Mouse (Mus musculus) hindbrain, embryonic 12.5 days (tissue): ENCODE results near the gene Slc7a1. TPM values are rescaled to one million over a fixed set of nuclear protein-coding genes. Genes with fewer than 3 reads are reported as not detected.
"Not testable (repeated sequence)": the region's sequence is repeated elsewhere in the genome, so short reads cannot be mapped to it uniquely, and the experiment has no call there.

Source experiments
- ATAC-seq: fragments of 200-750 bp; cut with Nextera tagmentation; 2 replicates; pipeline ENCODE4 v1.8.0; 2017; ENCODE audit warnings: moderate TSS enrichment; ENCODE audit not compliant: low FRiP score
- H3K27ac ChIP-seq: fragments of 300-500 bp; sonication (generic); 2 replicates; pipeline ENCODE4 v1.5.1; 2016; ENCODE audit warnings: mild to moderate bottlenecking
- H3K27me3 ChIP-seq: fragments of 300-500 bp; sonication (generic); 2 replicates; pipeline ENCODE4 v1.6.1; 2016; ENCODE audit warnings: mild to moderate bottlenecking
- H3K36me3 ChIP-seq: fragments of 300-500 bp; sonication (generic); 2 replicates; pipeline ENCODE4 v1.6.1; 2016; ENCODE audit warnings: mild to moderate bottlenecking
- H3K4me1 ChIP-seq: fragments of 300-500 bp; sonication (generic); 2 replicates; pipeline ENCODE4 v1.6.1; 2016
- H3K4me2 ChIP-seq: fragments of 300-500 bp; sonication (generic); replicated peaks from 2 replicates; pipeline ENCODE4 v1.6.1; 2016; ENCODE audit warnings: mild to moderate bottlenecking
- H3K4me3 ChIP-seq: fragments of 300-500 bp; sonication (generic); 2 replicates; pipeline ENCODE4 v1.5.1; 2016; ENCODE audit warnings: mild to moderate bottlenecking
- H3K9ac ChIP-seq: fragments of 300-500 bp; sonication (generic); 2 replicates; pipeline ENCODE4 v1.6.1; 2016; ENCODE audit warnings: mild to moderate bottlenecking, moderate library complexity
- H3K9me3 ChIP-seq: fragments of 300-500 bp; sonication (generic); replicated peaks from 2 replicates; pipeline ENCODE4 v1.6.1; 2016; ENCODE audit warnings: mild to moderate bottlenecking
- WGBS: fragments of 180-500 bp; shearing (Covaris S2); methylation state at CpG from one replicate; pipeline ENCODE4 v1.1.7; 2016; 5-methylcytosine and 5-hydroxymethylcytosine counted together
- polyA plus RNA-seq: library from polyadenylated mRNA; unstranded; fragments of >200 nt; fragmentation: Nextera tagmentation; extraction: Ambion mirVana; gene quantifications from 2 replicates; pipeline ENCODE4 v1.2.1, GENCODE M21; 2016

Gene Slc7a1
- polyA plus RNA-seq, 1 experiment from 2014 or later, result 15.4 TPM

GRCm38 (mm10) chr5:148331926-148332621 lies 67.6 kb downstream of the Slc7a1 start:
- no peak; the same call in none of the 2 replicates for ATAC-seq
- H3K27ac ChIP-seq, result no peak overlapping the region
- H3K4me3 ChIP-seq, result no peak overlapping the region
- H3K4me2 ChIP-seq, result no peak overlapping the region
- H3K27me3 ChIP-seq, result no peaks in the 10 kb centered on the region
- WGBS, result 88% methylated on average over 18 of the region's 18 CpGs
- H3K36me3 ChIP-seq, result 0 out of 2 replicates have a peak, but pooled peaks cover 3% of the 10 kb centered on the region
- H3K9me3 ChIP-seq, result no peaks in the 10 kb centered on the region
- 0 out of 2 replicates have a peak, but pooled peaks cover 5% of the 10 kb centered on the region for H3K4me1 ChIP-seq
- no peak overlapping the region for H3K9ac ChIP-seq

GRCm38 (mm10) chr5:148331229-148331776 lies 68.4 kb downstream of the Slc7a1 start:
- Histone ChIP-seq H3K4me1 (0 out of 2 replicates have a peak, but pooled peaks cover 5% of the 10 kb centered on the region), H3K4me2 (no peak overlapping the region), H3K9ac (no peak overlapping the region), H3K27ac (no peak overlapping the region), H3K4me3 (no peak overlapping the region), H3K27me3 (no peaks in the 10 kb centered on the region), H3K9me3 (no peaks in the 10 kb centered on the region), H3K36me3 (0 out of 2 replicates have a peak, but pooled peaks cover under 1% of the 10 kb centered on the region)
- no peak for ATAC-seq
- 90% methylated on average over 11 of the region's 11 CpGs for WGBS

- H3K27ac ChIP-seq, result no peak overlapping the region
- ATAC-seq, result no peak
- H3K4me2 ChIP-seq, result no peak overlapping the region
- no peak overlapping the region for H3K4me3 ChIP-seq
- no peak overlapping the region for H3K9ac ChIP-seq
- H3K27me3 ChIP-seq, result no peaks in the 10 kb centered on the region
- 91% methylated on average over 3 of the region's 3 CpGs for WGBS
- no peaks in the 10 kb centered on the region for H3K9me3 ChIP-seq
- 0 out of 2 replicates have a peak, but pooled peaks cover 5% of the 10 kb centered on the region for H3K4me1 ChIP-seq
- H3K36me3 ChIP-seq, result no peaks in the 10 kb centered on the region
Observed at GRCm38 (mm10) chr5:148328982-148329381, 70.7 kb downstream of the Slc7a1 start.

- H3K4me1 ChIP-seq, ATAC-seq, H3K36me3 ChIP-seq, H3K9me3 ChIP-seq, H3K27ac ChIP-seq, H3K4me2 ChIP-seq, H3K9ac ChIP-seq, H3K27me3 ChIP-seq, H3K4me3 ChIP-seq: not testable (repeated sequence)
- WGBS, result 96% methylated on average over 9 of the region's 9 CpGs
Observed at GRCm38 (mm10) chr5:148326295-148326694, 73.4 kb downstream of the Slc7a1 start.

GRCm38 (mm10) chr5:148325317-148325885 lies 74.3 kb downstream of the Slc7a1 start:
- Histone ChIP-seq H3K4me2 (no peak overlapping the region), H3K27me3 (no peaks in the 10 kb centered on the region), H3K9me3 (no peaks in the 10 kb centered on the region), H3K36me3 (no peaks in the 10 kb centered on the region), H3K4me1 (no peaks in the 10 kb centered on the region), H3K4me3 (no peak overlapping the region), H3K27ac (no peak overlapping the region), H3K9ac (no peak overlapping the region)
- WGBS, result 46% methylated on average over 4 of the region's 4 CpGs
- ATAC-seq, result no peak

- WGBS, result 95% methylated on average over 5 of the region's 5 CpGs
- no peaks in the 10 kb centered on the region for H3K9me3 ChIP-seq
- ATAC-seq, result no peak
Observed at GRCm38 (mm10) chr5:148314931-148315330, 84.8 kb downstream of the Slc7a1 start.

GRCm38 (mm10) chr5:148312443-148312842 lies 87.3 kb downstream of the Slc7a1 start:
- H3K27ac ChIP-seq, result no peak overlapping the region
- no peak overlapping the region for H3K4me3 ChIP-seq
- H3K27me3 ChIP-seq, result no peaks in the 10 kb centered on the region
- H3K36me3 ChIP-seq, result peaks cover 12% of the 10 kb centered on the region
- H3K4me1 ChIP-seq, result no peaks in the 10 kb centered on the region
- H3K9ac ChIP-seq, result no peak overlapping the region
- ATAC-seq, result no peak
- no peak overlapping the region for H3K4me2 ChIP-seq
- WGBS, result 68% methylated on average over 2 of the region's 2 CpGs
- H3K9me3 ChIP-seq, result no peaks in the 10 kb centered on the region

More at GRCm38 (mm10) chr5:148314931-148315330, 84.8 kb downstream of the Slc7a1 start:
- H3K4me3 ChIP-seq, result no peak overlapping the region
- H3K4me1 ChIP-seq, result no peaks in the 10 kb centered on the region
- no peak overlapping the region for H3K9ac ChIP-seq
- H3K4me2 ChIP-seq, result no peak overlapping the region
- peaks cover 9% of the 10 kb centered on the region for H3K36me3 ChIP-seq
- no peaks in the 10 kb centered on the region for H3K27me3 ChIP-seq
- no peak overlapping the region for H3K27ac ChIP-seq

- 75% methylated on average over 10 of the region's 10 CpGs for WGBS
- no peaks in the 10 kb centered on the region for H3K4me1 ChIP-seq
- H3K4me3 ChIP-seq, result no peak overlapping the region
- no peaks in the 10 kb centered on the region for H3K9me3 ChIP-seq
- ATAC-seq, result no peak
- H3K27me3 ChIP-seq, result no peaks in the 10 kb centered on the region
- no peak overlapping the region for H3K9ac ChIP-seq
- H3K36me3 ChIP-seq, result peaks cover 18% of the 10 kb centered on the region
- H3K27ac ChIP-seq, result no peak overlapping the region
- no peak overlapping the region for H3K4me2 ChIP-seq
Observed at GRCm38 (mm10) chr5:148310790-148311189, 88.9 kb downstream of the Slc7a1 start.

GRCm38 (mm10) chr5:148304112-148304511 lies 95.6 kb downstream of the Slc7a1 start:
- 94% methylated on average over 2 of the region's 2 CpGs for WGBS
- Histone ChIP-seq H3K4me2 (no peak overlapping the region), H3K36me3 (peaks cover 30% of the 10 kb centered on the region), H3K27ac (no peak overlapping the region), H3K9me3 (no peaks in the 10 kb centered on the region), H3K4me1 (no peaks in the 10 kb centered on the region), H3K9ac (no peak overlapping the region), H3K4me3 (no peak overlapping the region), H3K27me3 (no peaks in the 10 kb centered on the region)
- ATAC-seq, result no peak

- H3K9ac ChIP-seq, result no peak overlapping the region
- H3K36me3 ChIP-seq, result peaks cover 27% of the 10 kb centered on the region
- H3K4me2 ChIP-seq, result 0 out of 2 replicates have a peak overlapping the region, but pooled peaks have one; percentile 3
- H3K4me1 ChIP-seq, result no peaks in the 10 kb centered on the region
- no peak overlapping the region for H3K27ac ChIP-seq
- 82% methylated on average over 11 of the region's 11 CpGs for WGBS
- H3K9me3 ChIP-seq, result no peaks in the 10 kb centered on the region
- H3K27me3 ChIP-seq, result no peaks in the 10 kb centered on the region
- ATAC-seq, result no peak
- H3K4me3 ChIP-seq, result peak overlapping the region; percentile 8; the same call in 1 of the 2 replicates
Observed at GRCm38 (mm10) chr5:148302968-148303367, 96.7 kb downstream of the Slc7a1 start.

GRCm38 (mm10) chr5:148293346-148293745 lies 106.4 kb downstream of the Slc7a1 start:
- no peak overlapping the region for H3K27ac ChIP-seq
- H3K9ac ChIP-seq, result no peak overlapping the region
- no peaks in the 10 kb centered on the region for H3K36me3 ChIP-seq
- H3K9me3 ChIP-seq, result no peaks in the 10 kb centered on the region
- no peak overlapping the region for H3K4me2 ChIP-seq
- H3K4me1 ChIP-seq, result no peaks in the 10 kb centered on the region
- 87% methylated on average over 7 of the region's 7 CpGs for WGBS
- no peaks in the 10 kb centered on the region for H3K27me3 ChIP-seq
- no peak for ATAC-seq
- H3K4me3 ChIP-seq, result no peak overlapping the region

- H3K4me2 ChIP-seq, result no peak overlapping the region
- no peak overlapping the region for H3K9ac ChIP-seq
- WGBS, result 79% methylated on average over 7 of the region's 7 CpGs
- H3K4me3 ChIP-seq, result no peak overlapping the region
- H3K36me3 ChIP-seq, result no peaks in the 10 kb centered on the region
- no peaks in the 10 kb centered on the region for H3K27me3 ChIP-seq
- no peaks in the 10 kb centered on the region for H3K4me1 ChIP-seq
- ATAC-seq, result no peak
- no peaks in the 10 kb centered on the region for H3K9me3 ChIP-seq
- no peak overlapping the region for H3K27ac ChIP-seq
Observed at GRCm38 (mm10) chr5:148292862-148293261, 106.8 kb downstream of the Slc7a1 start.
